Mouse (Mus musculus): ENCODE data around the gene Smim13. TPM values are rescaled to one million over a fixed set of nuclear protein-coding genes. Genes with fewer than 3 reads are reported as not detected.
A peak's percentile ranks its signal among the peaks of the same experiment; 100 is the strongest.
"Not testable (repeated sequence)": the region's sequence is repeated elsewhere in the genome, so short reads cannot be mapped to it uniquely, and the experiment has no call there.

Smim13 gene
- total RNA-seq (2021) = 100 to 1,000 TPM; 140 to 147 TPM
- long read RNA-seq, full-length matches to known transcripts = 299 of 321 reads
- long read RNA-seq, partial matches to known transcripts = 19 of 321 reads
- long read RNA-seq, other reads (novel, unspliced or antisense) = 3 of 321 reads

GRCm38 (mm10) chr13:41249538-41250317 is at the start of gene Smim13:
TSS of gene Smim13 (plus strand) at chr13:41249844.
- DNase-seq (ENCODE audit: low spot score in 2 of 2) = peak; percentile 94 to 97

DNA sequence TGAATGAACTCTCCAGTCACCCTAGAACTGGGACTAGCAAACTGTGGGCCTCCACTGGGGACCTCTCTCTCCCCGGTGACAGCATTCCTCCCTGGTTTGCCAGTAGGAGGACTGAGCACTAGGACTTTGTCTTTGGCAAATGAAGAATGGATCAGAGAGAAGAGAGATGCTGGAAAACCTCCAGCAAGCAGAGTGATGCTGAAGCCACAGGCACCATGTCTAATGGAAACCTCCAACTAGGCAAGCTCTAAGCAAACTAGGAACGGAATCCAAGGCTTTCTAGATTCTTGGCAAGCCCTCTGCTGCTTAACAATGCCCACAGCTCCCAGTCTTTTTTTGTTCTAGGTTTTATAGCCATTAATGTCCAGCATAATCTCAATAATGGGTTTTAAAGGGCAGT is 48.8 kb upstream of the Smim13 start:
- peak in 1 of 2 experiments; percentile 24 for DNase-seq (ENCODE audit: low spot score in 2 of 2)

DNA sequence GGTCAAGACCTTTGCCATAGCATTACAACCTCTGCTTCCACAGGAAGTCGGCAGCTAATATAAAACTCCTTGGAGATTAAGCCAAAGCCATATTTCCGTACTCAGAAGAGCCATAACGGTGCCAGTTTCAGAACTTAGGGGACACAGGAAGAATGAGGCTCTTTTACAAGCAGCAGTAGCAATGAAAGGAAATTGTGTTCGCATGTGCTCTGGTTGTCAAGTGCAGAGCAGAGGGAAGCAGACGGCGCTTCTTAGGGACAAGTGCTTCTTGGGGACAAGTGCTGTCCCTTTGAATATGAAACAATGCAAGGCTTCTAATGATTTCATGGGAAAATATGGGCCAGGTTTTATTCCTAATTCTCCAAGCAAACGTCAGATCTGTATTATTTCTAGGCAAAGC is 46.4 kb upstream of the Smim13 start:
- peak in 1 of 2 experiments; percentile 16 for DNase-seq (ENCODE audit: low spot score in 2 of 2)

- DNase-seq (ENCODE audit: low spot score in 2 of 2) = no peak
Measured at GRCm38 (mm10) chr13:41203691-41204090, 46.0 kb upstream of the Smim13 start.

GRCm38 (mm10) chr13:41205568-41205967 is 44.1 kb upstream of the Smim13 start:
- not testable (repeated sequence) for DNase-seq (ENCODE audit: low spot score in 2 of 2)

GRCm38 (mm10) chr13:41206241-41206640 is 43.4 kb upstream of the Smim13 start:
- DNase-seq (ENCODE audit: low spot score in 2 of 2) = peak; percentile 29 to 66

DNA sequence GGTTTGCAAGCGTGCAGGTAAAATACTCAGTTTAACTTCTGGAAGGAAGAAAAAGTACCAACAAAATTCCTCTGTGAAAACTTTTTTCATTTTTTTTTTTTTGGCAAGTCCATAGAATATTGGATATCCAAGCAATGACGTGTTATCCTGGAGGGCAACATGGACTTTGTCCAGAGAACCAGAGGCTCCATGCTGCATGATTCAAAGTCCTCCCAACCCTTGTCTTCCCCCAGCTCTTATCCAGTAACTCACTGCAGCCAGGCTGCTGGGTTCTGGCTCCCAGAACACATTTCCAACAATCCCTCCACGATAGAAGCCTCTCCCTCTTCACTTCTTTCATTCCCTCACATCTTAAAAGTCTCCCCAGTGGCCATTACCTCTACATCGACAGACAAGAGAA is 38.4 kb upstream of the Smim13 start:
- no peak for DNase-seq (ENCODE audit: low spot score in 2 of 2)

- peak in 1 of 2 experiments; percentile 11 for DNase-seq (ENCODE audit: low spot score in 2 of 2)
Measured at GRCm38 (mm10) chr13:41212558-41213322, 36.9 kb upstream of the Smim13 start.

- no peak for DNase-seq (ENCODE audit: low spot score in 2 of 2)
Measured at GRCm38 (mm10) chr13:41215669-41216068, 34.0 kb upstream of the Smim13 start.

GRCm38 (mm10) chr13:41216236-41216635 is 33.4 kb upstream of the Smim13 start:
- DNase-seq (ENCODE audit: low spot score in 2 of 2) = no peak

DNA sequence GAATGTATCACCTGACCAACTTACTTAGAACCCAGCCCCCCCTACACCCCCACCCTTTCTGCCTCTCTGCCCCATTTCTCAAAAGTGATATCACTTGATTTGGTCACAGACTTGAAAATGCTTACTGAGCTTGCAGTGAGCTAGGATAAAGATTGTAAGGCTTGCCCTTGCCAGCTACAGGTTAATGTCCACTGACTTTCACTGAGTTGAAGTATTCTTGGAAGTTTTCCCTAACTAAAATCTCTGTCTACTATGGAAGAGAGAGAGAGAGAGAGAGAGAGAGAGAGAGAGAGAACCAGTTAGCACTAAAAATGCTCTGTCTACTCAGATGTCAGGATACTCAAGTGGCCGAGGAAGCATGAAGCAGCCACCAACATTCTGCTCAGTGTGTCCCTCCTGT is 30.6 kb upstream of the Smim13 start:
- no peak for DNase-seq (ENCODE audit: low spot score in 2 of 2)

DNA sequence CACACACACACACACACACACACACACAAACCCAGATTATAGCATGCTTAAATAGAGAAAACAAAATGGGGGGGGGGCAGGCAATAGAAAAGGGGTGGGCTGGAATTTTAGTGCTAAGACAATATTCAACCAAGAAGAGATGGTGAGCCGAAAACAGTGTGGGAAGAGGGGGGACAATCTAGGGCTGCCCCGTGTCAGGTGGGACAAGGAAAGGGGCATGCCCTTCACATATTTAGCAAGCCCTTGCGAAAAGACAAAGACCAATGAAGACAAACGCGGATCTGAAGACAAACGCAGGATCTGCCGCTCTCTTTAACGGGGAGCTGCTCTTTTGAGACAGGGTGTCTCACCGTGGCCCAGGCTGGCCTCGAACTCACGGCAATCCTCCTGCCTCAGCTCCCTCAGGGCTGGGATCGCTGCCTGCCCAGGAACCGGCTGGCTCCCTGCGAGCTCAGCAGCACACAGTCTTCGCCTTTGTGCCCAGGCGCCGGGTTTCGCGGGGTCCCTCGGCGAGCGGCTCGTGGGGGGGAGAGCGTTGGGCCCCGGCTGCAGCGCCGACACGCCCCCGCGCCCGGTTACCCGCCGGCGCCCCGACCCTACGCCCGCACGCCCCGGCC is 29.8 kb upstream of the Smim13 start:
- peak in 1 of 2 experiments; percentile 7 for DNase-seq (ENCODE audit: low spot score in 2 of 2)

DNA sequence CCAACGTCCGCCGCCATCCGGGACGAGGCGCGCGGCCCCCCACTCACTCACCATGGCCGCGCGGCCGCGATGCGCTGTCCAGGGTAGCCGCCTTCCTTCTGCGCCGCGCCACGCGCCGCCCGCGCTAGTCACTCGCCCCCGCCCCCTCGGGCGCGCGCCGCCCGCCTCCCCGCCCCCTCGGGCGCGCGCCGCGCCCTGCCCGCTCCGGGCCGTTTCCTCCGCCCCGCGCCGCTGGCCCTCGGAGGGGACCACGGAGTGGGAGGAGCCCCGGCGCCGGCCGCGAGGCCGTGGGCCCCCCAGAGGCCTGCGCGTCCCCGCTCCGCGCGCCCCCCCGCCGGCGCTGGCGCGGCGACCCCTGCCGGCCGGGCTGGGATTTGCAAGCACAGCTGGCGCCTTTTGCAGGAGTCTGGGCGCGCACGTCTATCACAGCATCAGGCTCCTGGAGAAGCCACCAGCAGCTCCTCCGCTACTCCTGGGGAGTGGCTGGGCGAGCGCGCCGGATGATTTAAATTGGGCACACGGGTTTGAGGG is 29.3 kb upstream of the Smim13 start, which contains the start of gene Elovl2:
Gene Elovl2 (minus strand): TSS at position 102 of the 531 bp plus-strand sequence.
- DNase-seq (ENCODE audit: low spot score in 2 of 2) = peak; percentile 37 to 64

GRCm38 (mm10) chr13:41226513-41226912 is 23.1 kb upstream of the Smim13 start:
- DNase-seq (ENCODE audit: low spot score in 2 of 2) = no peak

- no peak for DNase-seq (ENCODE audit: low spot score in 2 of 2)
Measured at GRCm38 (mm10) chr13:41228060-41228459, 21.6 kb upstream of the Smim13 start.

- DNase-seq (ENCODE audit: low spot score in 2 of 2) = no peak
Measured at GRCm38 (mm10) chr13:41230256-41230655, 19.4 kb upstream of the Smim13 start.

DNA sequence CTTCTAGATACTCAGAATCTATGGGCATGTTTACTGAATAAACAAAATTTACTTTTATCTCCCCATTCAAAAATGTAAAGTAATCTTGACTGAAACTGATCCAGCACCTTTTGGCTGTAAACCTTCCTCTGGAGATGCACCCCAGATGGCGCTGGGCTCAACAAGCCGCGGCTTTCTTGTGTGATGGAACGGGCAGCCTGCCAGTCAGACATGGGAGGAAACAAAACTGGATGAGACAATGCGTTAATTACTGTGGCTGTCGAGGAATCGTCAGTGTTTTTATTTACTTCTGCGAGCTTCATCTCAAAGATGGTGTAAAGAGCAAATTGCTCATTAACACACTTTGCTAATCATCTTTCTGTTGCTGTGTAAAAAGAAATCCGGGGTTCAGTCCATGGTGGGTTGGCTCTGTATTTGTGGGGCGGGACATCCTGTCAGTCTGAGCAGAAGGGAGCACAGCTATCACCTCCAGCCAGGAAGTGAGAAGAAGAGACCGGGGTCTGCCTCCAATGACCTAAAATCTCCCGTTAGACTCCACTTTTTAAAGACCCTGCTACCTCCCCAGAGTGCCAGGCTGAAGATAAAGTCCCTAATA is 18.2 kb upstream of the Smim13 start:
- DNase-seq (ENCODE audit: low spot score in 2 of 2) = peak; percentile 25 to 57

DNA sequence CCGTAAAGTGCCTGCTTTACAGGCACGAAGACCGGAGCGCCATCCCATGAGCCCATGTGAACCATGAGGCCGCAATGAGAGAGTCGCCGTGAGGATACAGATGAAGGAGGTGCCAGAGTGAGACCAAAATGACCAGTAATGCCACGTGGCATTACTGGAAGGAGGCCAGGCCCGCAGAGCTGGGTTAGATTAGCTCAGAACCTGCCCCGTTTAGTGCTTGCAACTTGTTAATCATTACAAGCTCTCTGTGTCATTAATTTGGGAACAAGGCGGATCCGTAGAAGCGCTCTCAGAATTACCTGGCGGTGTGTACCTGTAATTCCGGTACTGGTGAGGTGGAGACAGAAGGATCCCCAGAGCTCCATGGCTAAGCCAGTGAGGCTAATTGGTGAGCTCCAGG is 17.4 kb upstream of the Smim13 start:
- no peak for DNase-seq (ENCODE audit: low spot score in 2 of 2)

DNA sequence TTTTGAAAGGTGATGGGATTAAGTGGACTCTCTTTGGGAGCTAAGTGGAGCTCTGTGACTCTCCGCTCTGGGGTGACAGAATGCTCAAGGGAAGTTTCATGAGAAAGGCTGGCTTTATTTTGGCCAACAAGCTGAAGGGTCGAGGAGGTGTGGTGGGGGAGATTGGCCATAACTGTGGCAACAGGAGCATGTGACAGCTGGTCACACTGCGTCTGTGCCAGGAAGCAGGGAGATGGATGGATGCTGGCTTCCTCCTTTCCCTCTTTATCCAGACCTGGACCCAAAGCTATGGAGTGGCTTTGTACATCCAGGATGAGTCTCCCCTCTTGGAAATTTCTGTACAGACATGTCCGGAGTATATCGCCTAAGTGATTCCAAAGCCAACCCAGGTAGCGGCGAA is 16.4 kb upstream of the Smim13 start:
- no peak for DNase-seq (ENCODE audit: low spot score in 2 of 2)

GRCm38 (mm10) chr13:41235181-41235580 is 14.5 kb upstream of the Smim13 start:
- no peak for DNase-seq (ENCODE audit: low spot score in 2 of 2)
